Mouse (Mus musculus): ENCODE results near the gene Cstf1. TPM values are rescaled to one million over a fixed set of nuclear protein-coding genes. Genes with fewer than 3 reads are reported as not detected.

Gene Cstf1
- total and polyA plus RNA-seq, 3 experiments: 44.2 to 62.1 (median 53.2) TPM

GRCm38 (mm10) chr2:172363176-172363575, 7.3 kb upstream of the Cstf1 start:
- peaks cover 34% of the 10 kb centered on the region for H3K79me2 ChIP-seq (replicated peaks; ENCODE audit: control insufficient read depth, extremely low read depth, insufficient read depth, poor library complexity, severe bottlenecking)
- dilution Hi-C loops (cut with MboI; ENCODE audit: extremely low pct_ligation_motif_present, extremely low pct_unique_long_range_greater_than_20kb, low sequenced_read_pairs): no loop called here

DNA sequence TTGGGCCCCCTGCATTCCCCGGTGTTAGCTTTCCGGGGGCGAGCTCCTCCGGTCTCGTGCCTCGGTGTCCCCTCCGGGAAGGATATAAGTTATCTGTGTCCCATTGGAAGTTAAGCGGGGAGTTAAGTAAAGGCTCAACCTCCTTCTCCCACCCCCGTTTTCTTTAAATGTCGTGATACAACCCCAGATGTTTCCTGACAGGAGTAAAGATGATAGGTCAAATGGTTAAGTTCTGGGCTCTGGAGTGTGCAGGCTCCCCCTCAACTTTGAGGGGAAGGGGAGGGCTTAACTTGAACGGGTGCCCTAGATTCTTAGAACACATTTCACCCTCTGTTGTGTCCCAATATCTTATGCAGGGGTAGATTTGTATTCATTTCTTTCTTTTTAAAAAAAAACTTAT, 777 bp downstream of the Cstf1 start:
- H3K36me3 ChIP-seq (replicated peaks in 1 of 2; ENCODE audit: control insufficient read depth in 1 of 2, insufficient read depth in 1 of 2, low read length in 1 of 2): peaks cover 43 to 62% of the 10 kb centered on the region in 2 experiments
- H3K79me2 ChIP-seq (replicated peaks; ENCODE audit: control insufficient read depth, extremely low read depth, insufficient read depth, poor library complexity, severe bottlenecking): peaks cover 72% of the 10 kb centered on the region
- DNase-seq (ENCODE audit: extremely low read depth): no peak
- no peak overlapping the region for H3K27ac ChIP-seq (ENCODE audit: insufficient read depth, low read depth)
- H3K27me3 ChIP-seq (replicated peaks): no peaks in the 10 kb centered on the region
- dilution Hi-C loops (cut with MboI; ENCODE audit: extremely low pct_ligation_motif_present, extremely low pct_unique_long_range_greater_than_20kb, low sequenced_read_pairs): no loop called here
- TF ChIP-seq MXI1 (IDR thresholded peaks at IDR 0.05; ENCODE audit: low read depth, low read length) (no peak), JUND (conservative IDR thresholded peaks at IDR 0.05; ENCODE audit: low read depth, low read length) (no peak), RAD21 (IDR thresholded peaks at IDR 0.05; ENCODE audit: low read depth, low read length) (no peak), GABPA (IDR thresholded peaks at IDR 0.05; ENCODE audit: insufficient replicate concordance, low read depth, low read length) (no peak), TCF12 (IDR thresholded peaks at IDR 0.05; ENCODE audit: low read depth, low read length) (no peak), USF2 (conservative IDR thresholded peaks at IDR 0.05; ENCODE audit: low read depth, low read length) (no peak), TBP (conservative IDR thresholded peaks at IDR 0.05; ENCODE audit: low read depth, low read length) (no peak)
- H3K4me3 ChIP-seq (replicated peaks in 1 of 3; ENCODE audit: low read depth in 2 of 3, low read length in 2 of 3, poor library complexity in 1 of 3): peak overlapping the region; percentile 73 to 93 (median 93)
- in situ Hi-C loops (cut with MboI; ENCODE audit: low pct_ligation_motif_present, low pct_unique_long_range_greater_than_20kb, low sequenced_read_pairs): loop anchor here (5.0 kb wide), 1 partner anchor 71 kb away; the partner anchor contains the start of gene Rtf2
- peak overlapping the region; percentile 91 for H3K9ac ChIP-seq (ENCODE audit: insufficient read depth, low read depth)
- peak overlapping the region; percentile 87 for H3K4me2 ChIP-seq (ENCODE audit: insufficient read depth, low read depth, poor library complexity, severe bottlenecking)
- peaks cover 3 to 39% of the 10 kb centered on the region in 2 experiments; a peak in 3 of 4 replicates for H3K4me1 ChIP-seq (ENCODE audit: control insufficient read depth in 1 of 2, insufficient read depth in 2 of 2)
- no peaks in the 10 kb centered on the region for H3K9me3 ChIP-seq (replicated peaks; ENCODE audit: low read length)

More at GRCm38 (mm10) chr2:172363176-172363575, 7.3 kb upstream of the Cstf1 start:
- no peak for TF ChIP-seq SIN3A (IDR thresholded peaks at IDR 0.05; ENCODE audit: low read length)
- no peak for TF ChIP-seq MAZ (IDR thresholded peaks at IDR 0.05; ENCODE audit: low read depth, low read length)
- TF ChIP-seq SMC3 (IDR thresholded peaks at IDR 0.05; ENCODE audit: low read depth, low read length): no peak
- Histone ChIP-seq H3K4me1 (ENCODE audit: control insufficient read depth in 1 of 2, insufficient read depth in 2 of 2) (peaks cover 2 to 28% of the 10 kb centered on the region in 2 experiments; a peak in 3 of 4 replicates), H3K36me3 (replicated peaks in 1 of 2; ENCODE audit: control insufficient read depth in 1 of 2, insufficient read depth in 1 of 2, low read length in 1 of 2) (peaks cover 77 to 97% of the 10 kb centered on the region in 2 experiments), H3K4me2 (ENCODE audit: insufficient read depth, low read depth, poor library complexity, severe bottlenecking) (no peak overlapping the region), H3K9ac (ENCODE audit: insufficient read depth, low read depth) (no peak overlapping the region), H3K9me3 (replicated peaks; ENCODE audit: low read length) (no peaks in the 10 kb centered on the region), H3K4me3 (replicated peaks in 1 of 3; ENCODE audit: low read depth in 2 of 3, low read length in 2 of 3, poor library complexity in 1 of 3) (no peak overlapping the region), H3K27me3 (replicated peaks) (no peaks in the 10 kb centered on the region), H3K27ac (ENCODE audit: insufficient read depth, low read depth) (no peak overlapping the region)
- DNase-seq (ENCODE audit: extremely low read depth): no peak
- in situ Hi-C loops (cut with MboI; ENCODE audit: low pct_ligation_motif_present, low pct_unique_long_range_greater_than_20kb, low sequenced_read_pairs): no loop called here

DNA sequence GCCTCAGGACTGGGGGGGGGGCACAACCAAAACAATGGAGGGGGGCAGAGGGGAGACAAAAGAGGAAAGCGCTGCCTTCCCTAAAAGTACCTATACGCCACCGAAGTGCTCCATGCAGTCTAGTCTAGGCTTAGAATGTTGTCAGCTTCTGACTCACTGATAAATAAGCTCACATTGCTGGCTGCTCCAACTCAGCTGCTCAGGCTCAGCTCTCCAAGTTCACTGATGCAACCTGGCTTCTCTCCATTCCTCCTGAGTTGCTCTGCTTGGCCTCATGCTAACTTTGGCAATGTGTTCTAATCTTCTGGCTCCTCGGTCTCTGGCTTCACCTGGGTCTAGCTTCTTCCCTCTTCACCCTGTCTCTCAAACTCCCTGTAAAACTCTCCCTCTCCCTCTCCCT, 6.1 kb downstream of the Cstf1 start:
- Histone ChIP-seq H3K27ac (ENCODE audit: insufficient read depth, low read depth) (no peak overlapping the region), H3K36me3 (replicated peaks in 1 of 2; ENCODE audit: control insufficient read depth in 1 of 2, insufficient read depth in 1 of 2, low read length in 1 of 2) (peaks cover 81 to 91% of the 10 kb centered on the region in 2 experiments), H3K27me3 (replicated peaks) (no peaks in the 10 kb centered on the region), H3K9ac (ENCODE audit: insufficient read depth, low read depth) (no peak overlapping the region), H3K4me2 (ENCODE audit: insufficient read depth, low read depth, poor library complexity, severe bottlenecking) (no peak overlapping the region), H3K9me3 (replicated peaks; ENCODE audit: low read length) (no peaks in the 10 kb centered on the region), H3K4me1 (ENCODE audit: control insufficient read depth in 1 of 2, insufficient read depth in 2 of 2) (peaks cover 0 to 45% of the 10 kb centered on the region in 2 experiments; a peak in 3 of 4 replicates), H3K4me3 (replicated peaks in 1 of 3; ENCODE audit: low read depth in 2 of 3, low read length in 2 of 3, poor library complexity in 1 of 3) (no peak overlapping the region), H3K79me2 (replicated peaks; ENCODE audit: control insufficient read depth, extremely low read depth, insufficient read depth, poor library complexity, severe bottlenecking) (peaks cover 26% of the 10 kb centered on the region)
- dilution Hi-C loops (cut with MboI; ENCODE audit: extremely low pct_ligation_motif_present, extremely low pct_unique_long_range_greater_than_20kb, low sequenced_read_pairs) (no loop called here), in situ Hi-C loops (cut with MboI; ENCODE audit: low pct_ligation_motif_present, low pct_unique_long_range_greater_than_20kb, low sequenced_read_pairs) (no loop called here)
- no peak for DNase-seq (ENCODE audit: extremely low read depth)
- no peak for TF ChIP-seq IRF4 (IDR thresholded peaks at IDR 0.05; ENCODE audit: low read depth, low read length)
- TF ChIP-seq MAX (IDR thresholded peaks at IDR 0.05; ENCODE audit: low read length): no peak
- no peak for TF ChIP-seq POLR2A (IDR thresholded peaks at IDR 0.05; ENCODE audit: low read depth, low read length)
- TF ChIP-seq ZNF384 (IDR thresholded peaks at IDR 0.05; ENCODE audit: low read depth, low read length): no peak
- TF ChIP-seq RAD21 (IDR thresholded peaks at IDR 0.05; ENCODE audit: low read depth, low read length): no peak
- TF ChIP-seq MAZ (IDR thresholded peaks at IDR 0.05; ENCODE audit: low read depth, low read length): no peak
- TF ChIP-seq HCFC1 (IDR thresholded peaks at IDR 0.05; ENCODE audit: low read depth, low read length): no peak
- TF ChIP-seq JUND (conservative IDR thresholded peaks at IDR 0.05; ENCODE audit: low read depth, low read length): no peak
- no peak for TF ChIP-seq BHLHE40 (IDR thresholded peaks at IDR 0.05; ENCODE audit: low read depth, low read length)
- no peak for TF ChIP-seq CTCF (conservative IDR thresholded peaks at IDR 0.05 in 1 of 2, IDR thresholded peaks at IDR 0.05 in 1 of 2; ENCODE audit: low read depth in 2 of 2, low read length in 2 of 2)
- no peak for TF ChIP-seq KAT2A (IDR thresholded peaks at IDR 0.05; ENCODE audit: insufficient replicate concordance, low read length)
- TF ChIP-seq TBP (conservative IDR thresholded peaks at IDR 0.05; ENCODE audit: low read depth, low read length): no peak
- no peak for TF ChIP-seq MEF2A (IDR thresholded peaks at IDR 0.05; ENCODE audit: borderline replicate concordance, low read depth, low read length)
- no peak for TF ChIP-seq CHD2 (IDR thresholded peaks at IDR 0.05; ENCODE audit: low read length)
- no peak for TF ChIP-seq TCF12 (IDR thresholded peaks at IDR 0.05; ENCODE audit: low read depth, low read length)
- TF ChIP-seq POLR2AphosphoS2 (IDR thresholded peaks at IDR 0.05; ENCODE audit: low read depth, low read length): no peak
